Mouse (Mus musculus) thymus, adult 2 months (tissue): ENCODE data around the gene Btbd11.

ENCODE experiments used
- CTCF ChIP-seq: fragments of 200-500 bp; IDR thresholded peaks from 2 replicates; pipeline ENCODE4 v1.5.1; 2012; ENCODE audit warnings: mild to moderate bottlenecking, control low read depth, low read length, moderate library complexity, borderline replicate concordance; ENCODE audit not compliant: control insufficient read depth, poor library complexity, insufficient read depth; ENCODE audit errors: extremely low read depth
- POLR2A ChIP-seq: fragments of 200-500 bp; IDR thresholded peaks from 2 replicates; pipeline ENCODE4 v1.6.1; 2012; ENCODE audit warnings: mild to moderate bottlenecking, low read length, control low read depth, moderate library complexity; ENCODE audit not compliant: control insufficient read depth, poor library complexity, insufficient read depth; ENCODE audit errors: extremely low read depth

- no peak for TF ChIP-seq CTCF
- no peak for TF ChIP-seq POLR2A
These were observed 155.4 kb downstream of the Btbd11 start for GRCm38 (mm10) chr10:85541892-85542630.
